Mouse (Mus musculus) neural tube, embryonic 12.5 days (tissue): Measurements from ENCODE around the gene Bmf. TPM values are rescaled to one million over a fixed set of nuclear protein-coding genes. Genes with fewer than 3 reads are reported as not detected.

ENCODE experiments used
- ATAC-seq: fragments of 200-750 bp; cut with Nextera tagmentation; 2 replicates; pipeline ENCODE4 v1.8.0; 2017; ENCODE audit warnings: low read depth, mild to moderate bottlenecking, moderate TSS enrichment, moderate library complexity; ENCODE audit not compliant: low FRiP score
- H3K27ac ChIP-seq: fragments of 300-500 bp; sonication (generic); 2 replicates; pipeline ENCODE4 v1.5.1; 2016
- H3K27me3 ChIP-seq: fragments of 300-500 bp; sonication (generic); replicated peaks from 2 replicates; pipeline ENCODE4 v1.6.1; 2016; ENCODE audit warnings: mild to moderate bottlenecking
- H3K36me3 ChIP-seq: fragments of 300-500 bp; sonication (generic); 2 replicates; pipeline ENCODE4 v1.6.1; 2016; ENCODE audit warnings: mild to moderate bottlenecking
- H3K4me1 ChIP-seq: fragments of 300-500 bp; sonication (generic); 2 replicates; pipeline ENCODE4 v1.6.1; 2016
- H3K4me2 ChIP-seq: fragments of 300-500 bp; sonication (generic); replicated peaks from 2 replicates; pipeline ENCODE4 v1.6.1; 2016; ENCODE audit warnings: mild to moderate bottlenecking
- H3K4me3 ChIP-seq: fragments of 300-500 bp; sonication (generic); 2 replicates; pipeline ENCODE4 v1.5.1; 2016
- H3K9ac ChIP-seq: fragments of 300-500 bp; sonication (generic); 2 replicates; pipeline ENCODE4 v1.6.1; 2016; ENCODE audit warnings: mild to moderate bottlenecking
- H3K9me3 ChIP-seq: fragments of 300-500 bp; sonication (generic); 2 replicates; pipeline ENCODE4 v1.6.1; 2016; ENCODE audit warnings: mild to moderate bottlenecking
- WGBS: fragments of 180-500 bp; shearing (Covaris S2); methylation state at CpG from one replicate; pipeline ENCODE4 v1.1.7; 2016; 5-methylcytosine and 5-hydroxymethylcytosine counted together
- polyA plus RNA-seq: library from polyadenylated mRNA; unstranded; fragments of >200 nt; fragmentation: Nextera tagmentation; extraction: Ambion mirVana; gene quantifications from 2 replicates; pipeline ENCODE4 v1.2.1, GENCODE M21; 2016

Gene Bmf
- polyA plus RNA-seq, 1 experiment from 2014 or later: 7.5 TPM

GRCm38 (mm10) chr2:118507126-118507525, 42.4 kb downstream of the Bmf start:
- Histone ChIP-seq H3K36me3 (no peaks in the 10 kb centered on the region), H3K9me3 (no peaks in the 10 kb centered on the region), H3K27me3 (0 out of 2 replicates have a peak, but pooled peaks cover 5% of the 10 kb centered on the region), H3K4me2 (no peak overlapping the region), H3K27ac (no peak overlapping the region), H3K9ac (no peak overlapping the region), H3K4me1 (peaks cover 16% of the 10 kb centered on the region), H3K4me3 (no peak overlapping the region)
- no peak for ATAC-seq
- WGBS: 83% methylated on average over 7 of the region's 7 CpGs

GRCm38 (mm10) chr2:118500191-118500590, 49.3 kb downstream of the Bmf start:
- Histone ChIP-seq H3K9me3 (no peaks in the 10 kb centered on the region), H3K27me3 (no peaks in the 10 kb centered on the region), H3K4me1 (peaks cover 11% of the 10 kb centered on the region), H3K4me3 (no peak overlapping the region), H3K9ac (no peak overlapping the region), H3K4me2 (no peak overlapping the region), H3K36me3 (no peaks in the 10 kb centered on the region), H3K27ac (no peak overlapping the region)
- WGBS: 84% methylated on average over 2 of the region's 2 CpGs
- no peak for ATAC-seq

- WGBS: 45% methylated on average over 20 of the region's 20 CpGs
Measured at GRCm38 (mm10) chr2:118499135-118499961, 50.1 kb downstream of the Bmf start.

GRCm38 (mm10) chr2:118498476-118498875, 51.0 kb downstream of the Bmf start:
- Histone ChIP-seq H3K27ac (no peak overlapping the region), H3K36me3 (no peaks in the 10 kb centered on the region), H3K4me2 (no peak overlapping the region), H3K27me3 (no peaks in the 10 kb centered on the region), H3K4me3 (no peak overlapping the region), H3K9me3 (no peaks in the 10 kb centered on the region), H3K9ac (no peak overlapping the region), H3K4me1 (peaks cover 11% of the 10 kb centered on the region)
- WGBS: 84% methylated on average over 6 of the region's 6 CpGs
- no peak for ATAC-seq

More at GRCm38 (mm10) chr2:118499135-118499961, 50.1 kb downstream of the Bmf start:
- Histone ChIP-seq H3K9me3 (no peaks in the 10 kb centered on the region), H3K4me2 (0 out of 2 replicates have a peak overlapping the region, but pooled peaks have one; percentile 22), H3K4me3 (no peak overlapping the region), H3K4me1 (peaks cover 11% of the 10 kb centered on the region), H3K36me3 (no peaks in the 10 kb centered on the region), H3K27ac (no peak overlapping the region), H3K9ac (no peak overlapping the region), H3K27me3 (no peaks in the 10 kb centered on the region)
- peak; percentile 56; the same call in 1 of the 2 replicates for ATAC-seq

- no peak overlapping the region for H3K27ac ChIP-seq
- H3K9me3 ChIP-seq: no peaks in the 10 kb centered on the region
- peaks cover 11% of the 10 kb centered on the region for H3K4me1 ChIP-seq
- no peak overlapping the region for H3K4me2 ChIP-seq
- ATAC-seq: no peak
- no peak overlapping the region for H3K9ac ChIP-seq
- H3K36me3 ChIP-seq: no peaks in the 10 kb centered on the region
- 86% methylated on average over 5 of the region's 5 CpGs for WGBS
- H3K27me3 ChIP-seq: no peaks in the 10 kb centered on the region
- H3K4me3 ChIP-seq: no peak overlapping the region
Measured at GRCm38 (mm10) chr2:118497890-118498289, 51.6 kb downstream of the Bmf start.

- Histone ChIP-seq H3K27ac (no peak overlapping the region), H3K4me2 (no peak overlapping the region), H3K27me3 (no peaks in the 10 kb centered on the region), H3K4me1 (peaks cover 16% of the 10 kb centered on the region), H3K36me3 (no peaks in the 10 kb centered on the region), H3K9me3 (no peaks in the 10 kb centered on the region), H3K4me3 (no peak overlapping the region), H3K9ac (no peak overlapping the region)
- ATAC-seq: no peak
- WGBS: 79% methylated on average over 9 of the region's 9 CpGs
Measured at GRCm38 (mm10) chr2:118495024-118495423, 54.5 kb downstream of the Bmf start.

- Histone ChIP-seq H3K4me3 (no peak overlapping the region), H3K4me2 (no peak overlapping the region), H3K9ac (no peak overlapping the region), H3K27ac (no peak overlapping the region), H3K36me3 (no peaks in the 10 kb centered on the region), H3K9me3 (no peaks in the 10 kb centered on the region), H3K4me1 (peaks cover 9% of the 10 kb centered on the region), H3K27me3 (no peaks in the 10 kb centered on the region)
- 90% methylated on average over 4 of the region's 4 CpGs for WGBS
- ATAC-seq: no peak
Measured at GRCm38 (mm10) chr2:118491741-118492395, 57.6 kb downstream of the Bmf start.

GRCm38 (mm10) chr2:118491281-118491731, 58.2 kb downstream of the Bmf start:
- H3K9ac ChIP-seq: no peak overlapping the region
- H3K9me3 ChIP-seq: no peaks in the 10 kb centered on the region
- H3K27ac ChIP-seq: no peak overlapping the region
- H3K27me3 ChIP-seq: no peaks in the 10 kb centered on the region
- H3K4me2 ChIP-seq: no peak overlapping the region
- peaks cover 9% of the 10 kb centered on the region for H3K4me1 ChIP-seq
- no peak overlapping the region for H3K4me3 ChIP-seq
- WGBS: 61% methylated on average over 5 of the region's 5 CpGs
- no peak for ATAC-seq
- no peaks in the 10 kb centered on the region for H3K36me3 ChIP-seq

GRCm38 (mm10) chr2:118490241-118491091, 59.0 kb downstream of the Bmf start:
- Histone ChIP-seq H3K9ac (no peak overlapping the region), H3K27me3 (no peaks in the 10 kb centered on the region), H3K27ac (no peak overlapping the region), H3K4me1 (peaks cover 9% of the 10 kb centered on the region), H3K9me3 (no peaks in the 10 kb centered on the region), H3K36me3 (no peaks in the 10 kb centered on the region), H3K4me3 (no peak overlapping the region), H3K4me2 (0 out of 2 replicates have a peak overlapping the region, but pooled peaks have one; percentile 1)
- no peak for ATAC-seq
- WGBS: 54% methylated on average over 12 of the region's 12 CpGs

- H3K9me3 ChIP-seq: no peaks in the 10 kb centered on the region
- no peaks in the 10 kb centered on the region for H3K36me3 ChIP-seq
- no peak overlapping the region for H3K4me3 ChIP-seq
- H3K4me2 ChIP-seq: no peak overlapping the region
- ATAC-seq: no peak
- no peak overlapping the region for H3K27ac ChIP-seq
- WGBS: 73% methylated on average over 3 of the region's 3 CpGs
- peaks cover 9% of the 10 kb centered on the region for H3K4me1 ChIP-seq
- no peaks in the 10 kb centered on the region for H3K27me3 ChIP-seq
- H3K9ac ChIP-seq: no peak overlapping the region
Measured at GRCm38 (mm10) chr2:118487806-118488205, 61.7 kb downstream of the Bmf start.

- Histone ChIP-seq H3K27me3 (no peaks in the 10 kb centered on the region), H3K27ac (no peak overlapping the region)
- WGBS: 16% methylated on average over 12 of the region's 12 CpGs
Measured at GRCm38 (mm10) chr2:118486933-118487332, 62.6 kb downstream of the Bmf start.

GRCm38 (mm10) chr2:118485415-118485814, 64.1 kb downstream of the Bmf start:
- Histone ChIP-seq H3K9ac (no peak overlapping the region), H3K4me2 (no peak overlapping the region), H3K27ac (no peak overlapping the region), H3K4me1 (peaks cover 7% of the 10 kb centered on the region), H3K27me3 (no peaks in the 10 kb centered on the region), H3K9me3 (no peaks in the 10 kb centered on the region), H3K36me3 (no peaks in the 10 kb centered on the region), H3K4me3 (no peak overlapping the region)
- 76% methylated on average over 3 of the region's 3 CpGs for WGBS
- no peak for ATAC-seq

More at GRCm38 (mm10) chr2:118486933-118487332, 62.6 kb downstream of the Bmf start:
- no peak overlapping the region for H3K9ac ChIP-seq
- H3K4me2 ChIP-seq: no peak overlapping the region
- no peaks in the 10 kb centered on the region for H3K36me3 ChIP-seq
- H3K4me1 ChIP-seq: peaks cover 9% of the 10 kb centered on the region
- no peak overlapping the region for H3K4me3 ChIP-seq
- ATAC-seq: peak; percentile 56
- H3K9me3 ChIP-seq: no peaks in the 10 kb centered on the region
